Mouse (Mus musculus) C2C12 (cell line): ENCODE measurements around the gene Htra3.

Experiments used
- CEBPB ChIP-seq: IDR thresholded peaks from one replicate; pipeline ENCODE4 v1.6.1; 2011; ENCODE audit warnings: low read depth, mild to moderate bottlenecking, control low read depth, moderate library complexity
- CTCF ChIP-seq: IDR thresholded peaks from one replicate; pipeline ENCODE4 v1.5.1; 2011; ENCODE audit not compliant: control insufficient read depth, insufficient read depth, insufficient read length
- MYOD1 ChIP-seq: IDR thresholded peaks from one replicate; pipeline ENCODE4 v1.6.1; 2011; ENCODE audit warnings: low read depth; ENCODE audit not compliant: control insufficient read depth, insufficient read length

DNA sequence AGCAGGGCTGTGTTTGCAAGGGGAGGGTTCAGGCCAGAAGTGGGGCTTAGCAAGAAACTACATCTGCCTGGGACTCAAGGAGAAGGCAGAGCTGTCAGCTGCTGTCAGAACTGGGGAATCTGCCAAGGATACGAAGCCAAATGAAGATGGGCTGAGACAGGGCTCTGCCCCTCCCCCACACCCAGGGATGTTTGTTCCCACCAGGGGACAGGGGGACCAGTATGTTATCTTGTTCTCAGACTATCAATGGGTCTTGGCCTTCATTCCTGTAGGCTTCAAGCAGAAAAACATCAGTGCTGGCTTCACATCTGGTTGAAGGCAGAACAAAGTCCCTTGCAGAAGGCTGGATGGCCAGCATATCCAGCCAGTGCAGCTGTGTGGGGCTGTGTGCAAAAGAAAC is 50.9 kb downstream of the Htra3 start:
- TF ChIP-seq CTCF (no peak), CEBPB (no peak), MYOD1 (no peak)
